Mouse (Mus musculus): ENCODE data around the gene Kdm5a. TPM values are rescaled to one million over a fixed set of nuclear protein-coding genes. Genes with fewer than 3 reads are reported as not detected.

The Kdm5a gene
- polyA plus RNA-seq, 1 experiment from 2014 or later: 26.3 TPM

DNA sequence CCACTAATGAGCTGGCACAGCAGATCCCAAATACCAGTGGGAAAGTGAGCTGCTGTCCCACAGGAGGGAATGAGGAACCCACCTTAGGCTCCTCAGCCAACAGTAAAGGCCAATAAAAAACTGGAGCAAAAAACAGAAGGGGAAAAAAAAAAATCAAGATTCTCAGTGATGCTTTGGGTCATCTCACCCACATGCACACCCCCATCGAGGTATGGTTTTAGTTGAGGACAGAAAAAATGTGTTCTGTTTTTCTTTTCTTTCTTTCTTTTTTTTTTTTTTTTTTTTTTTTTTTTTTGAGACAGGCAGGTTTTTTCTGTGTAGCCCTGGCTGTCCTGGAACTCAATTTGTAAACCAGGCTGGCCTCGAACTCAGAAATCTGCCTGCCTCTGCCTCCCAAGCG, 89.6 kb downstream of the Kdm5a start:
- Histone ChIP-seq H3K9ac (ENCODE audit: low read depth, low read length) (no peak overlapping the region), H3K27ac (ENCODE audit: low read depth, low read length) (no peak overlapping the region), H3K27me3 (replicated peaks; ENCODE audit: control insufficient read depth, insufficient read depth, low read length) (no peaks in the 10 kb centered on the region), H3K36me3 (ENCODE audit: control insufficient read depth, insufficient read depth, low read length) (no peaks in the 10 kb centered on the region), H3K4me3 (ENCODE audit: low read length) (no peak overlapping the region), H3K4me1 (ENCODE audit: control insufficient read depth, insufficient read depth, low read depth, low read length) (no peaks in the 10 kb centered on the region), H3K4me2 (ENCODE audit: low read length) (no peak overlapping the region), H3K9me3 (ENCODE audit: control insufficient read depth, low read length) (no peaks in the 10 kb centered on the region)
- 96% methylated on average over 3 of the region's 3 CpGs for WGBS
- no peak for ATAC-seq

DNA sequence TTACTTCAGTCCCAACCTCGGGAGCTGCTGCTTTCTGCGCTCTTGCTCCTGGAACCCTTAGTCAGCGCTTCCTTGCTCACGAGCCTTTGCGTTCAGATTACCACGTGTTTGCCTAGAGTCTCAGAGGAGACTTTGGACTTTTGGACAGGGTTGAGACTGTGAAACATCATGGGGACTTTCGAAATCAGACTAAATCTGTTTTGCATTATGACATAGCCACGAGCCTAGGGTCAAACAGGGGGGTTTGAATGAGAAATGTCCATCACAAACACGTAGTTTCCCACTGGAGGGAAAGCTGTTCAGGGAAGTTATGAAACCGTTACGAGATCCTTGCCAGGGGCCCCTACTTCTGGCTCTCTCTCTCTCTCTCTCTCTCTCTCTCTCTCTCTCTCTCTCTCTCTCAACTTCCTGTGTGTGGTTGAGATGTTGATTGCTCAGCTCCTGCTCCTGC, 90.7 kb downstream of the Kdm5a start:
- H3K27ac ChIP-seq (ENCODE audit: low read depth, low read length): no peak overlapping the region
- no peaks in the 10 kb centered on the region for H3K9me3 ChIP-seq (ENCODE audit: control insufficient read depth, low read length)
- no peaks in the 10 kb centered on the region for H3K4me1 ChIP-seq (ENCODE audit: control insufficient read depth, insufficient read depth, low read depth, low read length)
- H3K36me3 ChIP-seq (ENCODE audit: control insufficient read depth, insufficient read depth, low read length): no peaks in the 10 kb centered on the region
- no peaks in the 10 kb centered on the region for H3K27me3 ChIP-seq (replicated peaks; ENCODE audit: control insufficient read depth, insufficient read depth, low read length)
- no peak for ATAC-seq
- no peak overlapping the region for H3K9ac ChIP-seq (ENCODE audit: low read depth, low read length)
- no peak overlapping the region for H3K4me2 ChIP-seq (ENCODE audit: low read length)
- 71% methylated on average over 11 of the region's 11 CpGs for WGBS
- H3K4me3 ChIP-seq (ENCODE audit: low read length): no peak overlapping the region

DNA sequence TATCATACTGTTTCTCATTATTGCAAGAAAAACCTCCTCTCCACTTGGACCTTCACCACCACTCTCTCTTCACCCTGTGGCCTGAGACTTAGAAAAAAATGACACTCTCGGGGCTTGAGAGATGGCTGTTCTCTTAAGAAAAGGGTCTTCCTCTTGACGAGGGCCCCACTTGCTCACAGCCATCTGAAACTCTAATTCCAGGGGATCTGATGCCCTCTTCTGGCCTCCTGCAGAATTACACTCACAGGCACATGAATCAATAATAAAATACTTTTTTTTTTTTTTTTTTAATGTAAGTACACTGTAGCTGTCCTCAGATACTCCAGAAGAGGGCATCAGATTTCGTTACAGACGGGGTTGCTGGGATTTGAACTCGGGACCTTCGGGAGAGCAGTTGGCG, 93.2 kb downstream of the Kdm5a start:
- no peak for ATAC-seq
- no peak overlapping the region for H3K4me2 ChIP-seq (ENCODE audit: low read length)
- H3K27ac ChIP-seq (ENCODE audit: low read depth, low read length): no peak overlapping the region
- 75% methylated on average over 7 of the region's 7 CpGs for WGBS
- no peaks in the 10 kb centered on the region for H3K4me1 ChIP-seq (ENCODE audit: control insufficient read depth, insufficient read depth, low read depth, low read length)
- no peaks in the 10 kb centered on the region for H3K36me3 ChIP-seq (ENCODE audit: control insufficient read depth, insufficient read depth, low read length)
- no peak overlapping the region for H3K9ac ChIP-seq (ENCODE audit: low read depth, low read length)
- no peak overlapping the region for H3K4me3 ChIP-seq (ENCODE audit: low read length)
- H3K9me3 ChIP-seq (ENCODE audit: control insufficient read depth, low read length): no peaks in the 10 kb centered on the region
- peaks cover 9% of the 10 kb centered on the region for H3K27me3 ChIP-seq (replicated peaks; ENCODE audit: control insufficient read depth, insufficient read depth, low read length)

DNA sequence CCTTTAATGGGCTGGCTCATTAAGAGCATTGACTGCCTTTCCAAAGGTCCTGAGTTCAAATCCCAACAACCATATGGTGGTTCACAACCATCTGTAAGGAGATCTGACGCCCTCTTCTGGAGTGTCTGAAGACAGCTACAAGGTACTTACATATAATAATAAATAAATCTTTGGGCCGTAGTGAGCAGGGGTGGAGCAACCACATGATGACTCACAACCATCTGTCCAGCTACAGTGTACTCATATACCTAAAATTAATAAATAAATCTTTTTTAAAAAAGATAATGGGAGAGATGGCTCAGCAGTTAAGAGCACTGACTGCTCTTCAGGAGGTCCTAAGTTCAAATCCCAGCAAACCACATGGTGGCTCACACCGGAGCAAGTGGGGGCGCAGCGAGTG, 93.8 kb downstream of the Kdm5a start:
- ATAC-seq: no peak
- no peak overlapping the region for H3K4me2 ChIP-seq (ENCODE audit: low read length)
- H3K4me1 ChIP-seq (ENCODE audit: control insufficient read depth, insufficient read depth, low read depth, low read length): no peaks in the 10 kb centered on the region
- H3K27me3 ChIP-seq (replicated peaks; ENCODE audit: control insufficient read depth, insufficient read depth, low read length): peaks cover 13% of the 10 kb centered on the region
- no peaks in the 10 kb centered on the region for H3K36me3 ChIP-seq (ENCODE audit: control insufficient read depth, insufficient read depth, low read length)
- 91% methylated on average over 5 of the region's 5 CpGs for WGBS
- no peak overlapping the region for H3K27ac ChIP-seq (ENCODE audit: low read depth, low read length)
- H3K9me3 ChIP-seq (ENCODE audit: control insufficient read depth, low read length): no peaks in the 10 kb centered on the region
- H3K9ac ChIP-seq (ENCODE audit: low read depth, low read length): no peak overlapping the region
- H3K4me3 ChIP-seq (ENCODE audit: low read length): no peak overlapping the region

DNA sequence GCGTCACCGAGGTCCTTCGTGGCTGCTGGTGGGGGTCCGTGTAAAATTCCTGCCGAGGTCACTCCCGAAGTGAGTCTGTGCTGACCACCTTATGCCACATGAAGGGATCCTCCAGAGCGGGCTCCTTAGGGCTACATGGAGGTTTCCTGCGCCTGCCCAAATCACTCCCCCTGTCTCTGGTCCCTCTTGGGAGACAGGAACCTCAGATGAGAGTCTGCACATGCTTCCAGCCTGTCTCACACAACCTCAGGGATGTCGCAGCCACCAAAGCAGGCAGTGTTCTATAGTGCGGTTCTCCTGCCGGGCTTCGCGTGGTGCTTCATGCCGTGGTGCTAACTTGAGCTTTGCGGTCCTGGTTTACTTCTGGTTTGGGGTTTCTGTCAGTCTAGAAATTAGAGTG, 97.3 kb downstream of the Kdm5a start:
- H3K4me1 ChIP-seq (ENCODE audit: control insufficient read depth, insufficient read depth, low read depth, low read length): peaks cover 4% of the 10 kb centered on the region; the same call in 1 of the 2 replicates
- H3K9me3 ChIP-seq (ENCODE audit: control insufficient read depth, low read length): no peaks in the 10 kb centered on the region
- no peaks in the 10 kb centered on the region for H3K36me3 ChIP-seq (ENCODE audit: control insufficient read depth, insufficient read depth, low read length)
- H3K27ac ChIP-seq (ENCODE audit: low read depth, low read length): no peak overlapping the region
- no peak overlapping the region for H3K4me3 ChIP-seq (ENCODE audit: low read length)
- no peak overlapping the region for H3K9ac ChIP-seq (ENCODE audit: low read depth, low read length)
- no peak overlapping the region for H3K4me2 ChIP-seq (ENCODE audit: low read length)
- peaks cover 20% of the 10 kb centered on the region for H3K27me3 ChIP-seq (replicated peaks; ENCODE audit: control insufficient read depth, insufficient read depth, low read length)
- 68% methylated on average over 15 of the region's 15 CpGs for WGBS
- ATAC-seq: no peak

DNA sequence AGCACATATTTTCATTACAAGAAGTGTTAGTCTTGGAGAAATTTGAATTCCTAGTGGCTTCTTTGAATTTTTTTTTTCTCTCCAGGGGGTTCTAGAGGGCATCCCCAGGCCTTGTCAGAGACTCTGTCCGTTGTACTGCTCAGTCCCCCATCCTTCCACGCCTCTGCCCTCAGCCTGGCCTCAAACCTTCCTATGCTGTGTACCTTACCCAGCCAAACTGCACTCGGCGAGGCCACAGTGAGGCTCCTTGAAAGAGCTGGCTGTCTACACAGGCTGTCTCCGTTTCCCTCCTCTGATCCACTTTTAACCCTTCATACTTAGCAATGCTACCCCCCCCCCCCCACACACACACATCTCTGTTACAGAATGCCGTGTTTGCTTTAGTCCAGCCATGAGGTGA, 98.3 kb downstream of the Kdm5a start:
- no peaks in the 10 kb centered on the region for H3K9me3 ChIP-seq (ENCODE audit: control insufficient read depth, low read length)
- peaks cover 20% of the 10 kb centered on the region for H3K27me3 ChIP-seq (replicated peaks; ENCODE audit: control insufficient read depth, insufficient read depth, low read length)
- H3K4me2 ChIP-seq (ENCODE audit: low read length): no peak overlapping the region
- H3K4me1 ChIP-seq (ENCODE audit: control insufficient read depth, insufficient read depth, low read depth, low read length): peaks cover 4% of the 10 kb centered on the region; the same call in 1 of the 2 replicates
- 51% methylated on average over 6 of the region's 6 CpGs for WGBS
- no peaks in the 10 kb centered on the region for H3K36me3 ChIP-seq (ENCODE audit: control insufficient read depth, insufficient read depth, low read length)
- no peak overlapping the region for H3K4me3 ChIP-seq (ENCODE audit: low read length)
- H3K9ac ChIP-seq (ENCODE audit: low read depth, low read length): no peak overlapping the region
- ATAC-seq: no peak
- H3K27ac ChIP-seq (ENCODE audit: low read depth, low read length): no peak overlapping the region

DNA sequence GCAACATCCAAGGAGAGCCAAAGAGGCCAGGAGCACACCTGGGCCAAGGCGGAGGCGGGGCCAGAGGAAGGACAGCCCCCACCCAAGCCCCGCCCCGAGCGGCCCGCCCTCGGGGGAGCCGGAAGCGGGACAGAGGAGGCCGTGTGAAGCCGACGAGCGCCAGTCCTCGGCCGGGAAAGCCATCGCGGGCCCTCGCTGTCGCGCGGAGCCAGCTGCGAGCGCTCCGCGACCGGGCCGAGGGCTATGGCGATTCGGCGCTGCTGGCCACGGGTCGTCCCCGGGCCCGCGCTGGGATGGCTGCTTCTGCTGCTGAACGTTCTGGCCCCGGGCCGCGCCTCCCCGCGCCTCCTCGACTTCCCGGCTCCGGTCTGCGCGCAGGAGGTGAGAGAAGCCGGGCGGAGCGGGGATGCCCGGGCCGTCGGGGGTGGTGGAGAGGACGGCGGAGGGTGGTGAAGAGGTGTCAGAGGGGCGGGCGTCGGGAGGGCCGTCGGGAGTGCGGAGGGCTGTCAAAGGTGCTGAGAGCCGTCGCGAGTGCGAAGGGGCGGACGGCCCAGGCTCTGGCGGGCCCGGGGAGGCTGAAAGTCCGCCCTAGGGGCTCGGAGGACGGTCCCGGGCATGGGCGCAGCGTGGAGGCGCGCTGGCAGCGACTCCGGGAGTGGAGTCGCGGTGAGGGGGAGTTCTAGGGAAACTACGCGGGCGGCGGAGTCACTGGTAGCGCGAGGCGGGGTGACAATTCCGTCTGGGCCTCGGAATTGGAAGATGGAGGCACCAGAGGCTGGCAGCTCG, 99.4 kb downstream of the Kdm5a start, which contains the start of gene Il17ra:
TSS of gene Il17ra (plus strand) at position 162 of the 786 bp plus-strand sequence.
- ATAC-seq: peak; percentile 71
- H3K4me3 ChIP-seq (ENCODE audit: low read length): peak within 1 kb of the TSS; percentile 58
- H3K4me2 ChIP-seq (ENCODE audit: low read length): peak within 1 kb of the TSS; percentile 67
- H3K4me1 ChIP-seq (ENCODE audit: control insufficient read depth, insufficient read depth, low read depth, low read length): peaks cover 4% of the 10 kb centered on the region; the same call in 1 of the 2 replicates
- H3K9ac ChIP-seq (ENCODE audit: low read depth, low read length): peak within 1 kb of the TSS; percentile 65
- H3K36me3 ChIP-seq (ENCODE audit: control insufficient read depth, insufficient read depth, low read length): no peaks in the 10 kb centered on the region
- no peaks in the 10 kb centered on the region for H3K9me3 ChIP-seq (ENCODE audit: control insufficient read depth, low read length)
- WGBS: under 1% methylated on average over 55 of the region's 90 CpGs
- H3K27ac ChIP-seq (ENCODE audit: low read depth, low read length): no peak within 1 kb of the TSS
- peaks cover 20% of the 10 kb centered on the region for H3K27me3 ChIP-seq (replicated peaks; ENCODE audit: control insufficient read depth, insufficient read depth, low read length)

DNA sequence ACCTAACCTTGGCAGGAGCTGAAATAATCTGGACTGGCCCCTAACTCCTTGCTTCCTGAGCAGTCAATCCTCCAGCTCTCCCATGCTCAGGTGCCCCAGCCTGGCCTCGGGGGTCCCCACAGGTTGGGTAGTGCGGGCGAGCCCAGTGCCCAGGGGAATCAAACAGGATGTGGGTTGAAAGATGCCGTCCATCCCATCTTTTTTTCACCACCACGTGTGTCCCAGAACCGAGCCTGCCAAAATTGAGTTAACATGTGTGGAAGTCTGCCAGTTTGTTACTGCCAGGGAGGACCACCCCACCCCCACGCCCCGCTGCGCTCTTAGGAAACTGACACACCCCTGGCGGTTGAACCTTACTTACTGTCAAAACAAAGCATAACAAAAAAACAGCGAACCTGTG, 100.0 kb downstream of the Kdm5a start:
- no peaks in the 10 kb centered on the region for H3K36me3 ChIP-seq (ENCODE audit: control insufficient read depth, insufficient read depth, low read length)
- H3K27ac ChIP-seq (ENCODE audit: low read depth, low read length): no peak overlapping the region
- peaks cover 20% of the 10 kb centered on the region for H3K27me3 ChIP-seq (replicated peaks; ENCODE audit: control insufficient read depth, insufficient read depth, low read length)
- peak overlapping the region; percentile 65 for H3K9ac ChIP-seq (ENCODE audit: low read depth, low read length)
- WGBS: 3% methylated on average over 11 of the region's 11 CpGs
- peak overlapping the region; percentile 67 for H3K4me2 ChIP-seq (ENCODE audit: low read length)
- H3K4me3 ChIP-seq (ENCODE audit: low read length): peak overlapping the region; percentile 58
- no peaks in the 10 kb centered on the region for H3K9me3 ChIP-seq (ENCODE audit: control insufficient read depth, low read length)
- H3K4me1 ChIP-seq (ENCODE audit: control insufficient read depth, insufficient read depth, low read depth, low read length): peaks cover 4% of the 10 kb centered on the region; the same call in 1 of the 2 replicates
- 0 out of 2 replicates have a peak, but pooled peaks have one; percentile 22 for ATAC-seq

DNA sequence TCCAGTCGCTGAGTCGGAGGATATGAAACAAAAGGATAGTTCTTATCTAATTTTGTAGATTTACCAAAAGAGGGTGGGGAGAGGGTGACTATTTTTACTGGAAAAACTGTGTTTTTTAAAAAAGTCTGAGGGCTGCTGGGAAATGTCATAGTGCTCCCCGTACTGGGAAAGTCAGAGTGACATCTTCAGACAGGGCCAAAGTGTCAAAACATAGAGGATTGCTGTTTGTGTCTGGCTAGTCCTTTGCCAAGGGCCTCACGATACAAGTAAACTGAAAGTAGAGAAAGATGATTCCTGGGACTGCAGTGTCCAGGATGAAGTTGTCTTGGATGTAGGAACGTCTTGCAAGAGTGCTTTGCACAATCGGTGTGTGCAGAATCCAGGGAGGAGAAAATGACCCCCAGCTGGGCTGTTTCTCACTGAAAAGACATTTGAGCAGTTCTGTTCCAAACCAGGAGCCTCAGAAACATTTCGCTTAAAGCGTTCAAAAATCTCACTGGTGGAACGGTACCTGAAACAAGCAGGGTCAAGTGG, 100.5 kb downstream of the Kdm5a start:
- no peak overlapping the region for H3K4me3 ChIP-seq (ENCODE audit: low read length)
- H3K4me2 ChIP-seq (ENCODE audit: low read length): peak overlapping the region; percentile 67
- WGBS: 39% methylated on average over 9 of the region's 9 CpGs
- H3K27me3 ChIP-seq (replicated peaks; ENCODE audit: control insufficient read depth, insufficient read depth, low read length): peaks cover 20% of the 10 kb centered on the region
- ATAC-seq: no peak
- H3K36me3 ChIP-seq (ENCODE audit: control insufficient read depth, insufficient read depth, low read length): no peaks in the 10 kb centered on the region
- no peak overlapping the region for H3K9ac ChIP-seq (ENCODE audit: low read depth, low read length)
- peaks cover 4% of the 10 kb centered on the region; the same call in 1 of the 2 replicates for H3K4me1 ChIP-seq (ENCODE audit: control insufficient read depth, insufficient read depth, low read depth, low read length)
- no peaks in the 10 kb centered on the region for H3K9me3 ChIP-seq (ENCODE audit: control insufficient read depth, low read length)
- no peak overlapping the region for H3K27ac ChIP-seq (ENCODE audit: low read depth, low read length)
